ENCODE assay signal across 8 mouse cellular contexts in the genomic region with DNA sequence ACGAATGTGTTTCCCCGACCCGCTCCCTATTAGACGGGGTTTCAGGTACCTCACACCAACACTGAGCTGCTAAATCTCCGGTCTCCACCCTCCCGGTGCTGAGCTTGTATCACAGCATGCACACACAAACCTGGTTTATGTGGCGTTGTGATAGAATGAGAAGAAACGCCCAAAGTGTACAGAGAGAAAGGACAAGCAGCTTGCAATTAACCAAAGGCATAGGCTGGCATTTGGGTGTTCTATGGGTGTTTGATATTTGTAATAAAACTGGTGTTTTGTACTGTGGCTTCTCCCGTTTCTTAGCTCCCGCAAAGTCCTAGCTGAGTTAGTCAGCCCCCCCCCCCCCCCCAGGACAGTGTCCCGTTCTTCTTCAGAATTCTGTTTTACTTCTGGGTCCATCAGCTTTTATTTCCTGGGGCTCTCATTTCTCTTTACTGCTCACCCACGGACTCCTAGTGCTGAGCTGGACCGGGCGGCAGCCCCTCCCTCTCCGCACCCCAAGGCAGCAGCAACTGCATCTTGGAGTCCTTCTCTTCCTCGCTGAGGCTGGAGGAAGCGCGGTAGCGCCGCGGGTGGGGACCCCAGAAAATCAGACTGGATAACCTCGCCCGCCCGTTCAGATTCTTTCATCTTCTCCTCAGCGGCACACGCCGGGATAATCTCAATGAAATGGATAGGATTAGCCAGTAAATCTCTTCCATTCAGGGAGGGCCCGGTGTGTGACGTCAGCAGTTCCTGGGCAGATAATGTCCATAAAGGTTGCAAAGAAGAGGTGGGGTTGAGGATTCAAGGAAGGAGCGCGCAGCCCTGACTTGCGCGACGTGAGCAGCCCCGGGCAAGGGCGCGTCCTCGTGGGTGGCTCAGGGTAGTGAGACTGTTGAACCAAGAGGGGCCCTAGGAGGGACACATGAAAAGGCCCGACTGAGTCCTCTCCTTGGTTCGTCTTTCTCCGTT. TPM values are rescaled to one million over a fixed set of nuclear protein-coding genes. Genes with fewer than 3 reads are reported as not detected.
A peak's percentile ranks its signal among the peaks of the same experiment; 100 is the strongest.
DNase-seq lines count a peak whose midpoint lies in the region; ATAC-seq and TF ChIP-seq lines count a peak whose summit lies in the region.

A gene (plus strand): TSS at position 781 of the 954 bp plus-strand sequence.

- no peak for TF ChIP-seq CTCF in cortical plate, adult 2 months (IDR thresholded peaks at IDR 0.05; ENCODE audit: extremely low read depth, insufficient read depth, low read length)
- no peak for TF ChIP-seq CTCF in gastrocnemius, adult 2 months (IDR thresholded peaks at IDR 0.05)

- intact Hi-C loops in gastrocnemius, adult 2 months (cut with DNase I) = no loop called here

- H3K4me3 ChIP-seq in cortical plate, adult 2 months (ENCODE audit: insufficient read depth, low read length) = peak within 1 kb of the TSS; percentile 40
- peak within 1 kb of the TSS; percentile 87 for H3K4me3 ChIP-seq in gastrocnemius, adult 2 months
- peak within 1 kb of the TSS; percentile 48 for H3K4me3 ChIP-seq in hindbrain, embryonic 16.5 days (ENCODE audit: low read length)

- H3K27me3 ChIP-seq in hindbrain, embryonic 16.5 days (replicated peaks; ENCODE audit: control insufficient read depth, insufficient read depth, low read length) = peaks cover 55% of the 10 kb centered on the region

- H3K4me1 ChIP-seq in cortical plate, adult 2 months (ENCODE audit: control insufficient read depth, insufficient read depth, low read length) = no peaks in the 10 kb centered on the region; the same call in 1 of the 2 replicates
- H3K4me1 ChIP-seq in hindbrain, embryonic 16.5 days (ENCODE audit: control insufficient read depth, insufficient read depth, low read depth, low read length) = peaks cover 8% of the 10 kb centered on the region

- WGBS in hindbrain, embryonic 16.5 days = 5% methylated on average over 41 of the region's 41 CpGs

- peak; percentile 88 for ATAC-seq in hindbrain, embryonic 16.5 days

- H3K9me3 ChIP-seq in hindbrain, embryonic 16.5 days (ENCODE audit: control insufficient read depth, low read length) = no peaks in the 10 kb centered on the region

- no peaks in the 10 kb centered on the region for H3K36me3 ChIP-seq in hindbrain, embryonic 16.5 days (ENCODE audit: control insufficient read depth, insufficient read depth, low read length)

- no peak for TF ChIP-seq POLR2A in cortical plate, adult 2 months (IDR thresholded peaks at IDR 0.05; ENCODE audit: extremely low read depth, insufficient read depth, low read length)

- no peak within 1 kb of the TSS for H3K27ac ChIP-seq in cortical plate, adult 2 months (ENCODE audit: insufficient read depth, low read length)
- H3K27ac ChIP-seq in gastrocnemius, adult 2 months = peak within 1 kb of the TSS; percentile 82
- H3K27ac ChIP-seq in hindbrain, embryonic 16.5 days (ENCODE audit: low read depth, low read length) = no peak within 1 kb of the TSS

- peak within 1 kb of the TSS; percentile 88 for H3K4me2 ChIP-seq in hindbrain, embryonic 16.5 days (ENCODE audit: low read length)

- DNase-seq in WW6 (ENCODE audit: low read depth, low spot score) = peak; percentile 55
- peak; percentile 92 for DNase-seq in gastrocnemius, adult 2 months
- peak; percentile 84 for DNase-seq in left cerebral cortex, adult 11 months (ENCODE audit: low spot score)
- DNase-seq in lung, postnatal 36 days = peak; percentile 99
- DNase-seq in retina, embryonic 14.5 days (ENCODE audit: low spot score) = peak; percentile 77
- DNase-seq in thymus, postnatal 36 days = peak; percentile 84 to 89

- peak within 1 kb of the TSS; percentile 60 for H3K9ac ChIP-seq in hindbrain, embryonic 16.5 days (ENCODE audit: low read depth, low read length)

RNA-seq across cellular contexts. Expression of the gene that starts here (rescaled TPM):
- polyA plus RNA-seq in cortical plate, adult 2 months (2012; rRNA removed) = 8.7 and 10.1 TPM in 2 replicates
- 1 to 10 TPM; 2.2 to 3.4 TPM for total RNA-seq in gastrocnemius, adult 2 months (2021)
- polyA plus RNA-seq in hindbrain, embryonic 16.5 days (2015; fragmentation: Nextera tagmentation; extraction: Ambion mirVana) = 3.0 and 4.1 TPM in 2 replicates
